Mouse (Mus musculus): ENCODE measurements around the gene Gm12800. TPM values are rescaled to one million over a fixed set of nuclear protein-coding genes. Genes with fewer than 3 reads are reported as not detected.
"Not testable (repeated sequence)": the region's sequence is repeated elsewhere in the genome, so short reads cannot be mapped to it uniquely, and the experiment has no call there.

Gm12800 gene
- total RNA-seq (2021), result not detected
- long read RNA-seq, experiment 1, result 0 reads
- long read RNA-seq, experiment 2, result 0 reads

DNA sequence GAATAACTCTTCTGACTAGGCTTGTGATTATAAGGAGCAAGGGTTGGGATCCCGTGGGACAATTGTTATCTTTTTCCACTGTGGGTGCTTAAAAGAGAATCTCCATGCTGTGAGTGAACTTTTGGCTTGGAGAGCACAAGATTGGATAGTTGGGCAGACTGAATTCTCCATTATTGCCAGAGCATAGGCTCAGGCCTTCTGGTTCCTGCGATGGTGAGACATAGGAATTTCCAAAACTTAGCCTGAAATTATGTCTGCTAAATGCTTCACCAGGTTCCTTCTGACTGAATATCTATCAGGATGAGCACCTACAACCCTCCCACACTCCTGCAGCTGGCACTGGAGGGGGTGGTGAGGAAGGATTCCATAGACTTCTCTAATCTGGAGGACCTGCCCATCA lies at the start of gene Gm12800:
Gm12800 (plus strand) TSS at position 301 of the 400 bp plus-strand sequence.
- DNase-seq (ENCODE audit: low spot score in 2 of 2), result not testable (repeated sequence)

DNA sequence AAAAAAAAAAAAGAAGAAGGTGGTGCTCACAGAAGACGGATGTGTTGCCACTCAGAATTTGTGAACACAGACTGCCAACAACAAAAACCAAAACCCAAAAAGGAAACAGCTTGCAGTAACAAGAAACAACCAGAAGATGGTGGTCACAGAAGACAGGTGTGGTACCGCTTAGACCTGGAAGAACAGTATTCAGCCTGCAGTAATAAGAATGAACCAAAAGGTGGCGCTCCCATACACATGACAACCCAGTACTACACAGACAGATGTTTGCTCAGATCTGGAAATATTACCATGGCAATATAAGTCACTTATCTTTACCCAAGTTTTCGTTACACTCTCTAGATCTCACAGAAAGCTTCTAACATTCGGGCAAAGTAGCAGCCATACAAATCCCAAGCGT lies 48.0 kb upstream of the Gm12800 start:
- no peak for DNase-seq (ENCODE audit: low spot score in 2 of 2)

DNA sequence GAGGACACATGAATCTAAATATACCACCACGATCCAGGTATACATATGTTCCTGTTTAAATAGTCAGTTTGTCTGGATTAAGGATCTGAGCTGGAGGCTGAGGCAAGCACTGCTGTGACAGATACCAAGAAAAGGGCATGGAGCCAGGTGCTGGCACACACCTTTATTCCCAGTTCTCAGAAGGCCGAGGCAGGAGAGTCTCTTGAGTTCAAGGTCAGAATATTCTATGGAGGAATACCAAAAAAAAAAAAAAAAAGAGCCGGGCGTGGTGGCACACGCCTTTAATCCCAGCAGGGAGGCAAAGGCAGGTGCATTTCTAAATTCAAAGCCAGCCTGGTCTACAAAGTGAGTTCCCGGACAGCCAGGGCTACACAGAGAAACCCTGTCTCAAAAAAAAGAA lies 46.6 kb upstream of the Gm12800 start:
- no peak for DNase-seq (ENCODE audit: low spot score in 2 of 2)

DNA sequence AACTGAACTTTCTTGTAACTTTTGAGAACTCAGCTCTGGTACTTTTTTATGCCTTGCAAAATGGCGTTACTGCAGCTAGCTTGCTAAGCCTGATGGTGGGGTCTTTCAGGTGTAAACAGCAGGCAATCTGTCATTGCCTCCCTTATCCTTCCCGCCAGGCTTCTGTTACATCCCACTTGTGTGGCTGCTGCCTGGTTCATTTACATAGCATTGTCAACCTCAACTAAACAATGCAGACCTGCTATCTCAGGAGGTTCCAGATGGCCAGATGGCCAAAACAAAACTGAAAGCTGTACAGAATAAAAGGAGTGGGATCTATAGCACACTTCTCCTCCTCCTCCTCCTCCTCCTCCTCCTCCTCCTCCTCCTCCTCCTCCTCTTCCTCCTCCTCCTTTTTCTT lies 36.9 kb upstream of the Gm12800 start:
- DNase-seq (ENCODE audit: low spot score in 2 of 2), result not testable (repeated sequence)

DNA sequence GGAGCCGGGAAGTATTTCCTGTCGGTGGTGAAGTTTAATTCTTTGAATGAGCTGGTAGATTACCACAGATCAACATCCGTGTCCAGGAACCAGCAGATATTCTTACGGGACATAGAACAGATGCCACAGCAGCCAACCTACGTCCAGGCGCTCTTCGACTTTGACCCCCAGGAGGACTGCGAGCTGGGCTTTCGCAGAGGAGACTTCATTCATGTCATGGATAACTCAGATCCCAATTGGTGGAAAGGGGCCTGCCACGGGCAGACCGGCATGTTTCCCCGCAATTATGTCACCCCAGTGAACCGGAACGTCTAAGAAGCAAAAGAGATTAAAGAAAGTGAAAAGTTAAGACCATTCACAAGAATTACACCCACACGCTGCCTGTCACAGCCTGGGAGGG lies 33.2 kb upstream of the Gm12800 start:
- not testable (repeated sequence) for DNase-seq (ENCODE audit: low spot score in 2 of 2)

DNA sequence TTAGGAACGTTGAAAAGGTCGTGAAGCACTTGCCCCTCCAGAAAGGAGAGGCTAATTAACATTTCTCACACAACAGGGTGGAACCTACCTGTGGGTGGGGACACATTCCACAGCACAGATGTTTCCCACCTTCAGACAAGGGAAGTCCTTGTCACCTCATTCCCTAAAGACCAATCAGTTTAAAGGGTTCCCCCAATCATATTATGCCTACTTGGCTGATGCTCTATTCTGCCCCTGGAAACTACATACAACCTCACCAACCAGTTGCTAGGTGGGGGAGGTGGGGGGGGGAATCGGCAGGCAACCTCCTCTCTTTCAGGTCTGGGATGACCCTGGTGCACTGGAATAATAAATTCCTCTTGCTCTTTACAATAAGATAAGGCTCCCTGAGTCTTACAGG lies 25.3 kb upstream of the Gm12800 start:
- no peak for DNase-seq (ENCODE audit: low spot score in 2 of 2)

DNA sequence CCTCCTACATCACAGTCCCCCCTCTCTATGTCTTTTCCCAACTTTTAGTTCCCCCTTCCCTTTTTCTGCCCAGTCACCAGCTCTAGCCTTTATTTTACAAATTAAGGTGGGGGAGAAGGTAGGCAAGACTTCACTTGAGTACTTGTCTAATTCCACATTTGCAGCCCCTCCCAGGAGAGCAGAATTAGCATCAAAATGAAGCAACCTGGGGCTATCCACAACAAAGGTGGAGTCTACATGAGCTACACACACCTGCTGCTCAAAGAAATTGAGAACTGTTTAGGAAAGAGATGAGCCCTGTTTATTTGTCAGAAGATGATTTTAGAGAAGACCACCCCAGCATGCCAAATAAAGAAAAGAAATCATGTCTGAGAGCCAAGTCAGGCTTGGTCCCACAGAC lies 19.5 kb upstream of the Gm12800 start:
- no peak for DNase-seq (ENCODE audit: low spot score in 2 of 2)

DNA sequence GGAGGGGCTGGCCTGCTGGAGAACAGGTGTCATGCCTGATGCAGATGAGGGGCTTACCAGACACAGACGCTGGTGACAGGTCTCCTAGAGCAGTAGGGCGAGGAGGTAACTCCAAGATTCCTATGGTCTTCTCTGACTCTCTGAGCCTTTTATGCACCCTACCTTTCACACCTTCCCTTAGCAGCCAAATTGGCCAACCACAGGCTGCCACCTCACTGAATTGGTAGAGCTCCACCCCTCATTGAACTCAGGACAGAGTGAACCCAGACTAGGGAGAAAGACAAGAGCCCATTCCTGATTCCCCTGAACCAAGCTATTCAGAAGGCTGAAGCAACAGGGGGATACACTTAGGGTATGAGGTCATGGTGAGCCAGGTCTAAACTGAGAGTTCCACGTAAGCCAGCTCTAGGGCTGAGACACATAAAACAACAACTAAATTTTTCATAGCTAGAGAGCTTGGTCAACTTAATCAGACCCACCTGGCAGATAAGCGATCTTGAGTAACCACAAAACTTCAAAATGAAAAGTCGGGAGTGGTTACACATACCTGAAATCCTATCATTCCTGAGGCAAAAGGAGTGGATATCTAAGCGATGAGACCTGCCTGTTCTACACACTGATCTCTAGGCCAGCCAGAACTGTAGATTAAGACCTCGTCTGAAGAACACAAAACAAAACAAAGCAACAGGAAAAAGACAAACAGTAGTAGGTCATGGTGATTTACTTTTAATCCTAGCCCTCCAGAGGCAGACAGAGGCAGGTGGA lies 15.1 kb upstream of the Gm12800 start, which contains the start of gene C130073F10Rik:
C130073F10Rik (minus strand) TSS at position 134 of the 765 bp plus-strand sequence.
- DNase-seq (ENCODE audit: low spot score in 2 of 2), result no peak

DNA sequence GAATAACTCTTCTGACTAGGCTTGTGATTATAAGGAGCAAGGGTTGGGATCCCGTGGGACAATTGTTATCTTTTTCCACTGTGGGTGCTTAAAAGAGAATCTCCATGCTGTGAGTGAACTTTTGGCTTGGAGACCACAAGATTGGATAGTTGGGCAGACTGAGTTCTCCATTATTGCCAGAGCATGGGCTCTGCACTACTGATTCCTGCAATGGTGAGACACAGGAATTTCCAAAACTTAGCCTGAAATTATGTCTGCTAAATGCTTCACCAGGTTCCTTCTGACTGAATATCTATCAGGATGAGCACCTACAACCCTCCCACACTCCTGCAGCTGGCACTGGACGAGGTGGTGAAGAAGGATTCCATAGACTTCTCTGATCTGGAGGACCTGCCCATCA lies 31.2 kb downstream of the Gm12800 start, which contains the start of gene Gm12794:
Gm12794 (plus strand) TSS at position 301 of the 400 bp plus-strand sequence.
- DNase-seq (ENCODE audit: low spot score in 2 of 2), result not testable (repeated sequence)

Other genes starting within 250 kb of the Gm12800 start
- 10 to 100 TPM; 11.7 to 17.3 TPM for gene Lepr, start 191.7 kb upstream of the Gm12800 start, total RNA-seq (2021)
- gene B020004J07Rik, start 65.1 kb upstream of the Gm12800 start, total RNA-seq (2021), result not detected
- not detected for gene C130073F10Rik, start 15.3 kb upstream of the Gm12800 start, total RNA-seq (2021)
- gene Gm12794, start 31.3 kb downstream of the Gm12800 start, total RNA-seq (2021), result not detected
- gene Gm12790, start 71.9 kb downstream of the Gm12800 start, total RNA-seq (2021), result not detected
- gene Gm12789, start 77.5 kb downstream of the Gm12800 start, total RNA-seq (2021), result not detected
- 10 to 100 TPM; 13.9 to 16.4 TPM for gene Pde4b, start 178.4 kb downstream of the Gm12800 start, total RNA-seq (2021)